Mouse (Mus musculus) lung, adult 2 months (tissue): ENCODE measurements at regions not wholly inside any gene's neighbourhood (a gene's known extent, or its start where the extent isn't known, plus 50 kb on each side); places are given as distances from the start of the nearest gene placed in this dataset.

ENCODE experiments used
- DNase-seq: peaks from one replicate; pipeline ENCODE4 v3.0.0; 2022
- H3K4me1 ChIP-seq: fragments of 200-500 bp; 2 replicates; pipeline ENCODE4 v1.6.1; 2011; ENCODE audit warnings: low read length; ENCODE audit not compliant: control insufficient read depth, insufficient read depth
- H3K4me3 ChIP-seq: fragments of 200-500 bp; replicated peaks from 2 replicates; pipeline ENCODE3; 2011; ENCODE audit warnings: low read depth, mild to moderate bottlenecking, control low read depth, low read length; ENCODE audit errors: extremely low read depth
- CTCF ChIP-seq: fragments of 200-500 bp; IDR thresholded peaks from 2 replicates; pipeline ENCODE4 v1.5.1; 2011; ENCODE audit warnings: mild to moderate bottlenecking, low read length, control low read depth; ENCODE audit not compliant: insufficient read depth
- POLR2A ChIP-seq: fragments of 200-500 bp; IDR thresholded peaks from 2 replicates; pipeline ENCODE4 v1.6.1; 2011; ENCODE audit warnings: low read depth, mild to moderate bottlenecking, control low read depth, low read length, borderline replicate concordance; ENCODE audit errors: extremely low read depth
- WGBS: fragments of 180-500 bp; shearing (Covaris S2); methylation state at CpG from one replicate; pipeline ENCODE4 v1.1.7; 2018; 5-methylcytosine and 5-hydroxymethylcytosine counted together

DNA sequence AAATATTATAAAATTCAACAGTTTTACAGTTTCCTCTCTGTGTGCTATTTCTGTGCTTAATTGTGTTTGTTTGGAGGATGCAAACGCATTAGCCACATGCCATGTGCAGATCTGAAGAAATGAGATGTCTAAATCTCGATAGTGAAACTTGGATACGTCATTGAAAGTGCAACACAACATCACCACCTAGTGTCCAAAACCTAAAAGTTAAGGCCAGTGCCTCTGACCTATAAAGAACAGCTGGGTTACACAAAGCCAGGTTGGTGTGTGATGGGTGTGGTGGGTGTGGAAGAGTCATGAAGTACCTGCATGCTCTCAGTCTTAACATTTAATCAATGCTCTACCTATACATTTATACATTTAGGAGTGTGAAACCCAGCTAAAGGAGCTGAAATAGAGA lies 402.1 kb upstream of the Map3k7 start:
- Histone ChIP-seq H3K4me1 (no peaks in the 10 kb centered on the region), H3K4me3 (no peak overlapping the region)
- TF ChIP-seq CTCF (no peak; the same call in 1 of the 2 replicates), POLR2A (no peak)
- no peak for DNase-seq
- WGBS, result 6% methylated on average over 3 of the region's 3 CpGs

GRCm38 (mm10) chr4:31566158-31566557 lies 397.7 kb upstream of the Map3k7 start:
- TF ChIP-seq POLR2A (no peak), CTCF (no peak)
- WGBS, result 40% methylated on average over 5 of the region's 5 CpGs
- DNase-seq, result no peak
- no peak overlapping the region for H3K4me3 ChIP-seq
- H3K4me1 ChIP-seq, result no peaks in the 10 kb centered on the region

DNA sequence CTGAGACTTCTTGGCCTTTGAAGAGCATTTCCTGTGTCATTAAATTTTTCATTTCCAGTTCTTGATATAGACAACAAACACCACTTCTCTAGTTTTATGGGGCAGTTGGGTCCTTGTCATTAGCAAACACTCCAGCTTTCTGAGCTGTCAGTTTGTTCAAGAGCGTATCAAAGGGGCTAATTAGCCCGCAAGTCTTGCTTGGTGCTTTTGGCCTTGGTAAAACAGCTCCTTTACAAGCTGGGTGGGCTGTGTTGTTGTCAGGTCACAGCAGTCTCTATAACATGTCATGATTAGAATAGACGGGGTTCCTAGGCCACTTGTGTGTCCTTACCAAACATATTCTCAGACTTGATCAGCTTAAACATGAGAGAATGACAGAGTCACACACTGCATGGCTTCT lies 397.1 kb upstream of the Map3k7 start:
- TF ChIP-seq POLR2A (no peak), CTCF (no peak)
- no peak for DNase-seq
- WGBS, result 67% methylated on average over 3 of the region's 3 CpGs
- no peak overlapping the region for H3K4me3 ChIP-seq
- no peaks in the 10 kb centered on the region for H3K4me1 ChIP-seq

GRCm38 (mm10) chr4:31569687-31570086 lies 394.2 kb upstream of the Map3k7 start:
- Histone ChIP-seq H3K4me1 (no peaks in the 10 kb centered on the region), H3K4me3 (no peak overlapping the region)
- no peak for TF ChIP-seq POLR2A
- no peak for TF ChIP-seq CTCF
- DNase-seq, result no peak
- 58% methylated on average over 1 of the region's 1 CpGs for WGBS

DNA sequence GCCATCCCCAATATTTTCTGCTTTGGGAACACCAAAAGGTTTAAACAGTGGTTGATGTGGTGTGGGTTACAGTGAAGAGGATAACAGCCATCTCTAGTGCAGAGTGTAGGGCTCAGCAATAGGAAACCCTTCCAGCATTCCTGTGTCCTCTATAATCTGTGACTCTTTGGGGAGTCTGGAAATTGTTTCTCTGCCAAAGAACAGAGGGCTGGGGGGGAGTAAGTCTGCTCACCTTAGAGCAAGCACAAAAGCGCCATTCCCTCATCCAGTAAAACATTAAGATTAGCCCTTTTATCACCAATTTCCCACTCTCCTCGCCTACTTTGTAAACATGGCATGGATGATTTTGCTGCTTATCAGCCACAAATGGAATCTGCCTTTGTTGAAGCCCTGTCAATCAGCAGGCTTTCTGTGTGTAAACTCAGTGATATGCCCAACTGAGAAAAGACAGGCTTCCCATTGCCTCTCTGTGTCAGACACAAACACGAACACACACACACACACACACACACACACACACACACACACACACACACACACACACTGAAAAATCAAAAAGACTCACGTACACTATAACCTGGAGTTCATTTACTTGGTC lies 386.8 kb upstream of the Map3k7 start:
- Histone ChIP-seq H3K4me1 (no peaks in the 10 kb centered on the region), H3K4me3 (no peak overlapping the region)
- 27% methylated on average over 4 of the region's 4 CpGs for WGBS
- no peak for TF ChIP-seq CTCF
- no peak for DNase-seq

- no peak overlapping the region for H3K4me3 ChIP-seq
- WGBS, result 83% methylated on average over 2 of the region's 2 CpGs
- H3K4me1 ChIP-seq, result no peaks in the 10 kb centered on the region
- TF ChIP-seq POLR2A (no peak), CTCF (no peak)
- no peak for DNase-seq
Measured at GRCm38 (mm10) chr4:31583495-31583894, 380.4 kb upstream of the Map3k7 start.

DNA sequence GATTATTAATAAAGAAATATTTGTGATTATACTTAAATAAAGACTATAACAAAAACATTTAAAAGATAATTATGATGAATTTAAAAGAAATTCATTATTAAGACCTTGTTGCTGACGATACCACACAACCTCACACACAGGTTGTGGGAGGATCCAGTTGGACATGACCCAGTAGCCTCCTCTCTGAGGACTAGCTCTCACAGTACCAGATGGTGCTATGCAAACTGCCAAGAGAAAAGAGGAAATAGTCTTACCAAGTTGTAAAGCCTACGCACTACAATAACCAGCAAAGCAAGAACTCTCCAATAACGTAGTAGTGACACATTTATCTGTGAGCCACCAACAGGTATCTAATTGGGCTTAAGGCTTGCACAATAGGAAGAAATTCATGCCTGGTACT lies 379.7 kb upstream of the Map3k7 start:
- WGBS, result 87% methylated on average over 3 of the region's 3 CpGs
- no peak for DNase-seq
- no peak for TF ChIP-seq POLR2A
- TF ChIP-seq CTCF, result no peak

DNA sequence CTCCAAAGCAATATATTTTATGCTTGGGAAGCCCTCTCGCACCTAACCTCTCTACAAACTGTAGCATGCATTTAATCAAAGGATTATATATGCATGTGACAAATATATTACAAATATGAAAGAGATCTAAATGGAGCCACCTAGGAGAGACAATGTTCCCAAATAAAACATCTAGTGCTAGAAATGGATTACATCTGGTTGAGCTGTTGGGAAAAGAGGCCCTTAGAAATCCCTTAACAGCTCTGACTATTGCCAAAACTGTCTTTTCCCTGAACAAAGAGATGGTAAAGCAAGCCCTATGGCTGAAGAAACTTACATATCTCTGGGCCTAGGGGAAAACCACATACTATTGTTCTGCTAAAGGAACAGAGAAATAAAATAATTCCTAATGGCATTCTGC lies 369.8 kb upstream of the Map3k7 start:
- no peak for DNase-seq
- no peaks in the 10 kb centered on the region for H3K4me1 ChIP-seq
- TF ChIP-seq POLR2A (no peak), CTCF (no peak)
- 79% methylated on average over 1 of the region's 1 CpGs for WGBS
- no peak overlapping the region for H3K4me3 ChIP-seq

More for the DNA sequence above, 379.7 kb upstream of the Map3k7 start:
- Histone ChIP-seq H3K4me3 (no peak overlapping the region), H3K4me1 (no peaks in the 10 kb centered on the region)

DNA sequence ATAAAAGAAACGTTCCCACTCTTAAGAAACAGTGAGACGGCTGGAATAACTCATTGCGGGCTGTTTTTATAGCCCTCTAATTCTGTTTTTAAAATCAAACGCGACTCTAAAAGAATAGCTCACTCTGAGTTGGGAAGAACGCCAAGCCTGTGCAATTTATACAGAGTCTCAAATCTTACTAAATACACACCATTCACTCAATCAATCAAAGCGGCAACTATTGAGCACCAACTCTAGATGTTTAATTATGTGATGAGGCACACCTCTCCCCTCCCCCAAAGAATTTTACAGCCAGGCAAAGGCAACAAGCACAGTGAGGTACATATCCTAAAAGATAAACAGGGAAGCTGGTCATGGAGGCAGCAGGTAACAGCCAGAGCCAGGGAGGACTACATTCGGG lies 362.4 kb upstream of the Map3k7 start:
- H3K4me1 ChIP-seq, result no peaks in the 10 kb centered on the region
- TF ChIP-seq CTCF, result no peak
- TF ChIP-seq POLR2A, result no peak
- H3K4me3 ChIP-seq, result no peak overlapping the region
- 45% methylated on average over 8 of the region's 8 CpGs for WGBS
- DNase-seq, result no peak

- DNase-seq, result no peak
- TF ChIP-seq CTCF (no peak), POLR2A (no peak)
- Histone ChIP-seq H3K4me1 (no peaks in the 10 kb centered on the region), H3K4me3 (no peak overlapping the region)
- WGBS, result 94% methylated on average over 2 of the region's 2 CpGs
Measured at GRCm38 (mm10) chr4:31603776-31604175, 360.1 kb upstream of the Map3k7 start.
